Mouse (Mus musculus) bone marrow, adult 2 months (tissue): Measurements from ENCODE around the gene Phgr1.
A peak's percentile ranks its signal among the peaks of the same experiment; 100 is the strongest.

Experiments
- CTCF ChIP-seq: fragments of 200-500 bp; IDR thresholded peaks from 2 replicates; pipeline ENCODE4 v1.5.1; 2011; ENCODE audit warnings: low read length, control low read depth; ENCODE audit not compliant: control insufficient read depth, insufficient read depth
- POLR2A ChIP-seq: fragments of 200-500 bp; IDR thresholded peaks from 2 replicates; pipeline ENCODE4 v1.6.1; 2011; ENCODE audit warnings: low read depth, mild to moderate bottlenecking, control low read depth, low read length, borderline replicate concordance; ENCODE audit not compliant: control insufficient read depth

DNA sequence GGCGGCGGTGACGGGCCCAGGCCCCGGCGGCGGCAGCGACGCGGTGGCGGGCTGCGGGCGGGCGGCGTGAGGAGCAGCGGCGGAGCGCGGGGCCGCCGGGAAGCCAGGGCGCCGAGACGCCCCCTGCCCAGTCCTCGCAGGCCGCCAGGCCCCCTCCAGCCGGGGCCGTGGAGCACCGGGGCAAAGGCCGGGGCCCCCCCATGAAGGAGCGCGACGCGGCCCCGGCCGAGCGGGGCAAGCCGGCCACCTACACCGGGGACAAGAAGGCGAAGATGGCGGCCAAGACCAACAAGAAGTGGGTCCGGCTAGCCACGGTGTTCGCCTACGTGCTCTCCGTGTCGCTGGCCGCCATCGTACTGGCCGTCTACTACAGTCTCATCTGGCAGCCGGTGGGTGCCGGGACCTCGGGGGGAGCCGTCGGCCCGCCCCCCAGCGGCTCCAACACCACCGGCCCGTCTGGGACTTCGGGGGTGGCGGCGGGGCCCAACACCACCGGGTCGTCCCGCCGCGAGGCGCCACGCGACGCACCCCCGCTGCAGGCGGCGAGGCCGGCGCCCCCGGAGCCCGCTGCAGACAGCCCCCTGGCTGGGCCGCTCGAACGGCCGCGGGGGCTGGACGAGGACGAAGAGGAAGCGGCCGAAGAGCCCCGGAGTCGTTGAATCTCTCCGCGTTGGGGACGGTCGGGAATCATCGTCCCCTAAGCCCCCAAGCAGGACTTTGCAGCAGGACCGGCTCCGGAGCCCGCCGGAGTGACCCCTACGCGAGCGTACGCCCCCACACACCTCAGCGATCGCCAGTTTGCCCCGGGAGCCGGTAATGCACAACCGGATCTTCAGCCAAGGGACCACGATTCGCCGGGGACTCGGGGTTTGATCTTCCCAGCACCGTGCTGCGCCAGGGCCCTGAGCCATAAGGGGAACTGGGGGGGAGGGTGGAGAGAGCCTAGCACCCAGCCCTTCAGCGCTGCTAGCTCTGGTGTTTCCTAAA is 26.4 kb upstream of the Phgr1 start:
- TF ChIP-seq POLR2A (peak; percentile 10; the same call in 1 of the 2 replicates), CTCF (no peak)
